Mouse (Mus musculus): Measurements from ENCODE around the gene Sesn2.
A peak's percentile ranks its signal among the peaks of the same experiment; 100 is the strongest.
"Not testable (repeated sequence)": the region's sequence is repeated elsewhere in the genome, so short reads cannot be mapped to it uniquely, and the experiment has no call there.

The Sesn2 gene

DNA sequence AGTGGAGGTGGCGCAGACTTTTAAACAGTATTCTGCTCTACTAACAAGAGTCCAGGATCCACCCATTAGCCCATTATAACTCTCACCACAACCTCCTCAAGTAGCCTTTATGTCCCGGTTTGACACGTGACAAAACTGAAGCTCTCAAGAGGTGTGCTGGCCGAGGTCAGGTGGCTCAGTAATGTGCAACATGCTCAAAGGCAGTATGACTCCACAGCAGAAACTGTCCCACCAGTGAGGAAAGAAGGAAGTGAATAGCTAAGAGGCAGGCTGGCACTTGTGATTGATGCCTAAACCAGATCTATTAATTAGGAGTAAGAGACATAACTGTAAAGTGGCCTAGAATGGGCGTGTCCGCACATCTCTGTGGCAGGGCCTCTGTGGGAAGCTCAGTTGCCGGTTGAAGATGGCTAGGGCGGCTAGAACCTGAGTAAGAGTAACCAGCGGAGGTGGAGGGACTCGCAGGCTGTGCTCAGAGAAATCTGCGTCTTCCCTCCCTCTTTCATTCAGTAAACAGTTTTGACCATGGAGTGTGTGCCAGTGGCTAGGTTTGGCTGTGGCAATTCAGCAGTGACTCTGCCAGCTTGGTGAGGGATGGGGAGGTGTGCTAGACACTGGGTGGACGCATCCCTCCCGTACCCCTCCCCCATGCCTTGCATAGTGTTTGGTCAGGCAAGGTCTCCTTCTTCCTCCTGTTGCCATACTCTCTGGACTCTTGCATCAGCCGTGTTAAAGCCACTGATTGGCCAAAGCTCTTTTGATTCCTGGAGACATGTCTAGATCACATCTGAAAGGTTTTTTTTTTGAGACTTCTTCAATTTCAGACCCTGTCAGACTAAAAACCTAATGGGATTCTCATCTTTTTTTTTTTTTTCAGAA lies 3.3 kb upstream of the Sesn2 start:
- no peak for DNase-seq

DNA sequence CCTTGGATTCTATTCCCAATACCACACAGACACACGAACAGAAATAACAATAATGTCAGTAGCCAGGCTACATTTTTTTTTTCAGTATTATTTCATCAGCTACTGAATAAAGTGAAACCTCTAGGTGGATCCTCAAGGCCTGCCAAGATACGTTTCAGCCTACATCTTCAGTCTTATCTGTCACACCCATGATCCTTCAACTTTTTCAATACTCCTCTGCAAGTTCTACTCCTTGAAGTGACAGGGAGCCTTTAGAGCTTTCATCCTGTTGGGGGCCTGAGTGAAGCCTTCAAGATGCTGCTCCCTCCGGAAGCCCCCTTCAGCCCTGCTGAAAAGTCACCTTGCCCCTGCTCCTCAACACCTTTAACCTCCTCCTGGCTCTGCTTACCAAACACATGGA lies 1.8 kb upstream of the Sesn2 start:
- no peak for DNase-seq

DNA sequence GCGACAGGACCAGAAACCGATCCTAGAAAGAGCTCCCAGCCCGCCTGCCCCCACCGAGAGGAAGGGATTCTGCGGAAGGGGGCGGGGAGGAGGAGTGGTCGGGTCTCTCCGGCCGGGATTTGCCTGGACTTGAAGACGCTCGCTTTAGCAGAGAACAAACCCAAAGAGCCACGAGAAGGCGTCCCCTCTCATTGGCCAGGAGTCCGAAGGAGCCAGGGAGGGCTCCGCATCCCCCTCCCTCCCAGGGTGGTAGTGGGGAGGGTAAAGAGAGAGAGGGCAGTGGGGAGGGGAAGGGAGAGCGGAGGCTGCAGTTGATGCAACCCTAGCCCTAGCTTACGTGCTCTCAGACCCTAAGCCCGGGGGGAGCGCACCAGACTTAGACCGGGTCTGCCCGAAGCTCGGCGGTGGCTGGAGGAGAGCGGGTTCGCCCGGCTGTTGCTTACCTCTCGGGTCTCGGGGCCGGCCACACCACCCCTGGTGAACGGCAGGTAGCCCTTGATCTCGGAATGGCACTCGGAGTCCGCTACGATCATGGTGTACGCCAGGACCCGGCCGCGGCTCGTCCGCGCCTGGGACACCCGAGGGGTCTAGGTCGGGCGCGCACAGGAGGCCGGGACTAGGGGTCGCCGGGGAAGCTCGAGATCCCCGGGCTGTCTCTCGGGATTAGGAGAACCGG lies 542 bp downstream of the Sesn2 start:
- peak; percentile 66 for DNase-seq

DNA sequence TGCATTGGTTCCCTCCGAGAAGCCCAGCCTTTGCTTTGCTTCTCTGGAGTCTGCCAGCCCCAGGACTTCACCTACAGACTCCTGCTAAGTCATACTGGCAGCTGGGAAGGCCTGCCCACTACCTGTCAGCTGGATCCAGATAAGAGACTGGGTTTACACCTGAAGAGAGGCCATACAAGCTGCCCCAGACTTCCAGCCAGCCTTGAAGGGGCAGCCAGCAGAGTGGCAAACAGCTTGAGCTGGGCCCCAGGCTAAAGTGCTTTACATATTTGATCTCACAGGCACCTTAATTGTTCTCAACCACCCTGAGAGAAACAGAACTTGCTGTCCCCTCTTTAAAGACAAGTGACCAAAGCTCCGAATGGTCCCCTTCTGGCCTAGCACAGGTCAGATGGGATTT lies 3.1 kb downstream of the Sesn2 start:
- DNase-seq = no peak

DNA sequence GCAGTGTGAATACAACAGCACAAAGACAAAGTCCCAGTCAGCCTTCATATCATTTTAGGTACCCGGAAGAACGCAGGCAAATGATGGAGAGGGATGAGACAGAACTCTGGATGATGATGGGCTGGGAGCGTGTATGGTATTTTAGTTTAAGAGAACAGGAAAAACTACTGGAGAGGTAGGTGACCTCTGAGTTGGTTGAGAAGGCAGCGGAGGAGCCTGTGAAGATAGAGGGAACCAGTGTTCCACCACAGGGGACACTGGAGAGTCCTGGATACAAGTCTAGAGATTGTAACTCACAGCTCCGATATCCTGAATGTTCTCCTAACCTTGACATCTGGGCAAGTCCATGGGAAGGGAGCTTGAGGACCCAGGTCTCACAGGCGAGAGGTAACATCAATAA lies 4.1 kb downstream of the Sesn2 start:
- DNase-seq = no peak

DNA sequence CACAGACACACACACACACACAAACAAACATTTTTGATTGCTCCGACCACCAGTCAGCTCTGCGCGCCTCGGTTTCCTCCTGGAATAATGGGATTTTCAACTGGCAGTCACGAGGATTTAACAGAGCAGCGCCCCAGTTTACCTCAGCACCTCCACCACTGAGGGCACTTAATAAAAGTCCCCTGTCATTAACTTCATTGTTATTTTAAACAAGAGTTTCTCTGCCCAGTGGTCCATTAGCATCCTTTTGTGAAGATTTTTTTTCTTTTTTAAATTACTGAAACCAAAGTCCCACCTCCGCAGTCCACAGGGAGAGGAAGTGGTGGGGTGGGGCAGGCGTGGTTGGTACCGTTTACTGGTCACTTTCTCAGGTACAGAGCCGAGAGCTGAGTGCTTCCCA lies 4.5 kb downstream of the Sesn2 start:
- no peak for DNase-seq

DNA sequence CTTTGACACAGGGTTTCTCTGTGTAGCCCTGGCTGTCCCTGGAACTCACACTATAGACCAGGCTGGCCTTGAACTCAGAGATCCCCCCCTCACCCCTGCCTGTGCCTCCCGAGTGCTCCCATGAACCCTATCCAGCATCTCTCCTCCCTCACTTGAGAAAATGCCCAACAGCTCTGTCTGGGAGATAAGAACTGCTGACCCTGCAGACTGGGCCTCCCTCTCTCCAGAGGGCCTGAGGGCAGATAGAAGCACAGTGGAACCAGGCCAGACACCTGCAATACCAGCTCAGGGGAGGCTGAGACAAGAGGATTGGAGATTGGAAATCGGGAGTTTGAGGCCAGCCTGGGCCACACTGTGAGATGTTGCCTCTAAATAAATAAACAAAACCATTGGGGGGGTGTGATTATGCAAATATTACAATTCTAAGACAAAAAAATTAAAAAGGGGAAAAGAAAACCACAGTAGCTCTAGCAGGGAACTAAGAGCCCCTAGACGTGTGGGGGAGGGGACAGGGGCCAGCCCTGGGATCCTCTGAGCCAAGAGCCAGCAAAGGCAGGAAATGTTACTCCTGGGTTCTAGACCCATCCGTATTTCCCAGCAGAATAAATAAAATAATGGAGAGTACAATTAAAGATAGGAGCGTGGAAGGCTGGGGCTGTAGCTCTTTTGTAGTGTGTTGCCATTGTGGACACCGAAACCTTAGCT lies 5.1 kb downstream of the Sesn2 start:
- DNase-seq = no peak

DNA sequence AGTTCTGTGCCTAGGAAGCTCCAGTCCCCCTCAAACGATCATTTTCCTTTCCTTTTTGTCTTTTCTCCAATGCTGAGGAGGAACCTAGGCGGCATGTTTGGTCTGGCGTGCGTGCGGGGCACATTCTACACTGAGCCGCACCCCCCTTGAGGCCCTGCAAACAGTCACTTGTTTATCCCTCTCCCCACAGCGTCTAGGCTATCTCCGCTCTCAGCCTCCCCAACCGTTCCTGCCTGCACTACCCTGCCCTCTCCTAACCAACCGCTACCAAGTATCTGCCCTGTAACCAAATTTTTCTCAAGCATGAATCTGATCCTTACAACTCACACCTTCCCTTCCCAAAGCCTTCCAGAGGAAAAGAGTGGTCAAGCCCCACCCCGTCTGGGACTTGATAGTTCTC lies 7.0 kb downstream of the Sesn2 start:
- no peak for DNase-seq

DNA sequence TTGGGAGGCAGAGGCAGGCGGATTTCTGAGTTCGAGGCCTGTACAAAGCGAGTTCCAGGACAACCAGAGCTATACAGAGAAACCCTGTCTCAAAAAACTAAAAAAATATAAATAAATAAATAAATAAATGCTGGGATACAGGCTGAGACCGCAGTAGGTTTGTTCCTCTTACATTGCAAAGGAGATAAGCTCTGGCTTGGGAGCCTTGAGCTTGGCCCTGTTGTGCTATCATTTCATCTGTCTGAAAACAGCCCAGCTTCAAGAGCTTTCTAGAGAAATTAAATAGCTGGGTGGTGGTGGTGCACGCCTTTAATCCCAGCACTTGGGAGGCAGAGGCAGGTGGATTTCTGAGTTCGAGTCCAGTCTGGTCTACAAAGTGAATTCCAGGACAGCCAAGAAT lies 8.7 kb downstream of the Sesn2 start:
- no peak for DNase-seq

DNA sequence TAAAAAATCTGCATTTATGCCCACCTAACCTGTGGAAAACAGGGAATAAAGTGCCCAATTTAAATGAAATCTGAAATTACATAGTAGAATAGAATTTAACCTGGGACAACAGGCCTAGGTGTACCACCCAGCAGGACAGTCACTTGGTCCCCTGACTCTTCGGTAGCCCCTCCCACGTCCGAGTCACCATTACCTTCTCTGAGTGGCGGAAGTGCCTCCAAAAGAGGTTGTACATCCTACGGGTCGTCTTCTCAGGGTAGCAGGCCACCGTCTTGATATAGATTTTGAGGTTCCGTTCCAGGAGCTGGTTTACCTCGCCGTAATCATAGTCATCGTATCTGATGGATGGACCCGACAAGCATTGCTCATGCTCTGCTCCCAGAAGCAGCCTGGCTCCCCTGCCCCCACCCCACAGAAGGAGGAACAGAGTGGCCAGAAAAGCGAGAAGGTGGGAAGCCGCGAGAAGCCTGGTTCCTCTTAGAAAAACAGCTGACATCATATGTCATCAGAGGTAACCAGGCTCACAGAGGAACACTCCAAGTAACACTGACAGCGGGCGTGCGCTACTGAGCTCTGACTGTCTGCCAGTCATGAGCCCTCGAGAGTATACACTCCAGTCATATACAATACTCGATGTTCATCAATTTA lies 15.9 kb downstream of the Sesn2 start:
- peak; percentile 30 for DNase-seq

DNA sequence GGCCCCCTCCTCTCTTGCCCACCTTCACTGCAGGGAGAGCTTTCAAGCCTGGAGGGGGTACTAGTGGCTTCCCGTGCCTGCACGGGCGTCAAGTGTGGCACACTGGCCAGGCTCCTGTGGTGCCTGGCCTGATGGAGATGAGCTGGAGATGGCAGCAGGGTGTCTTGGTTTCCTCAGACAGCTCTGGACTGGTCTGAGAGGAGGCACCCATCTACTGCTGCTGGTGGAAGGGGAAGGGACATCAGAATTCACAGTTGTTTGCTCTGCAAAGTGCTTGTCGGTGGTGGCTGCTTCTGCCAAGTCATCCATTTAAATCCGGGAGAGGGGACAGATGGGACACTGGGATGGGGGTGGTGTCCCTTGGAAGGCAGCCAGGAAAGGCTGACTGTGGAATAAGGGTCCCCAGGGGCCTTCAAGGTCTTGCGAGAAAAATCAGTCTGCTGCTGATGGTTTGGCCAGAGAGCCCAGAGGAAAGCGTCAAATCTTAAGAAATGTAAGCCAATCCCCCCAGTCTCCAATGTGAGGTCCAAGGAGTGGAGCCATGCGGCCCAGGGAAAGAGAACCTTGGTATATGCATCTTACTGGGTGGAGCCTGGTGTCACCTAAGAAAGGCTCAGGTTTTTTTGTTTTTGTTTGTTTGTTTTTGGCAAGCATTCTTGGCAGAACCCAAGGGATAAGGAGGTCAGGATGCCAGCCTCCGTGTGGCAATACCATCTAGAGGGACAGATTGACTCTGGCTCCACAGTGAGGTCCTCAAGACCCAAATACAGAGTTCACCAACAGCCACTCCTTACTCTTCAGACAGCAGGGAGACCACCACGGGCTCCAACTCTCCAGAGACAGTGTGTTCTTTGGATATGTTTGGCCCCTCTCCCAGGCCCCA lies 17.9 kb downstream of the Sesn2 start:
- no peak for DNase-seq

DNA sequence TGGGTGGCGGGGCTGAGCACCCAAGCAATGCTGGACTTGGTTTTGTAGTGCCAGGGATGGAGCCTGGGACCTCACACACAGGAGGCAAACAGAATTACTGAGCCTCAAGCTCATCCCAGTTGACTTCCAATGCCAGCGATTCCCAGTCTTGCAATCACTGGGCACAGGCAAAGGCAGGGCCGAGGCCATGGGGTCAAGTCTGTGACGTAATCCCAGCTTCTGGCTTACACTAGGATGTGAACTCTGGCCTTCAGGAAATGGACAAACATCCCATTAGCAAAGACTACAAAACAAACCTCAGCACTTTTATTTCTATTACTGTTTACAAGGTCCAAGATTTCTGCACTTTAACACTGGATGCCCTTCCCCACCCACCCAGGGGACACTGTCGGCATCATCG lies 18.6 kb downstream of the Sesn2 start:
- DNase-seq = no peak

DNA sequence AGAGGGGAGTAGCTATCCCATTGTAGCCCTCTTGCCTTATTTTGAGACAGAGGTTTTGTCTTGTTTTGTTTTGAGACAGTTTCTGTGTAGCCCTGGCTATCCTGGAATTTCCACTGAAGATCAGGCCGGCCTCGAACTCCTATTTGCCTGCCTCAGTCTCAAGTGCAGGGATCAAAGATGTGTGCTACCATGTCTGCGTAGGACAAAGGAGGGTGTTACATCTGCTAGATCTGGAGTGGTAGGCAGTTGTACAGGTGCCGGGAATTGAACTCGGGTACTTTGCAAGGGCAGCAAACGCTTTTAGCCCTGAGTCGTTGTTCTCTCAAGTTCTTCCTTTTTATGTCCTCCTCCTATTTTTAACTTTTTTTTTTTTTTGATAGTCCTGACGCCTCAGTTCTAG lies 19.2 kb downstream of the Sesn2 start:
- no peak for DNase-seq

DNA sequence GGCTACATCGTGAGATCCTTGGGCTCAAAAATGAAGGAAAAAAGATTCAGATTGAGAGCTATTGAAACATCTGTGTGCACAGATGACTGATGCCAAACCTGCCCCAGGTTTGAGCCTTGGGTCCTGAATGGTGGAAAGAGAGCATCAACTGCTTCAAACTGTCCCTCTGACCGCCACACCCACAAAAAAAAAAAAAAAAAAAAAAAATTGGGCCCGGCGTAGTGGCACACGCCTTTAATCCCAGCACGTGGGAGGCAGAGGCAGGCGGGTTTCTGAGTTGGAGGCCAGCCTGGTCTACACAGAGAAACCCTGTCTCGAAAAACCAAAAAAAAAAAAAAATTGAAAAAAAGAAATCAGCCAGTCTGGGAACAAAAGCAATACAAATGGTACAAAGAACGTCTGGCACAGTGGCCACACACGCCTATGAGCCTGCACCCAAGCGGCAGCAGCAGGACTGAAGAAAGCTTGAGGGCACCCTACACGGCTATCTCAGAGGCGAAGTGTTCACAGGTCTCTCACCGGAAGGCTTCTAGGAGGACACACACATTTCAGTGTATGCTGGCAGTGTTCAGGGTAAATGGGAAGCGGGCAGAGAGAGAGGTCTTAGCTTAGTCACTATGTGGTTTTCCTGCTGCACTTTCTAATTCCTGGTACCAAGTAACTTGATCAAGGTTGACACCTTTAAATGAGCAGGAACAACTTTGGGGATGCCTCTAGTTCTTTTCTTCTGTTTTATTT lies 19.9 kb downstream of the Sesn2 start:
- no peak for DNase-seq

DNA sequence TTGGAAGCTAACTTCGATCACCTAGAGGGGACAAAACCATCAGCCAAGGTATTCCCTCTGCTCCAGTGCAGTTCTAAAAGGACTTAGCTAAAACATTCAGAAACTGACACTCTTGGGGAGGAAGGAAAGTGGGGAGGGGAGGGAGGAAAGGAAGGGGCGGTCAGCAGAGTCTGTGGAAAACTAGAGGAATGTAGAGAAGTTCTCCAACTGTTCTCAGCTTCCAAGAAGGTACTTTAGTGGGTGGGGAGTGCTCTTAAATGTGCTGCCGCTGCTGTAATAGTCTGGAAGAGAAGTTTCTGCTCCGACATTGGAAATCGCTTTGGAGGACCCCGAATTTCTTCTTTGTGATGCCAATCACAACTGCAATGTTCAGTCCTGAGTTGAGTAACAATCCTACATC lies 21.3 kb downstream of the Sesn2 start:
- DNase-seq = no peak

DNA sequence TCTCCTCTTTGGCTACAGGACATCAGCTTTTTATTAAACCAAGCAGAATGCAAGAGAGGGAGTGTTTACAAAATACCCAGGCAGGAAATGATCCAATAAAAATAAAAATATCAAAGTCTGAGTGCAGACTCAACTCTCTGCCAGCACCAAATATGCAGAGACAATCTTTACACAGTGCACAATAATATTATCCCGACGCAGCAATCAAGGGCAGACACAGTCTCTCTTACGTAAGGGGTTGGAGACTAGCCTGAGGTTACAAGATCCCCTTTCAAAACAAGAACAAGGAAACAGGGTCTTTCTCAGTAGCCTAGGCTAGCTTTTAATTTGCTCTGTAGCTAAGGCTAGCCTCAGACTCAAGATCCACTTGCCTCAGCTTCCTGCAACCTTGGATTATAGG lies 21.8 kb downstream of the Sesn2 start:
- no peak for DNase-seq

DNA sequence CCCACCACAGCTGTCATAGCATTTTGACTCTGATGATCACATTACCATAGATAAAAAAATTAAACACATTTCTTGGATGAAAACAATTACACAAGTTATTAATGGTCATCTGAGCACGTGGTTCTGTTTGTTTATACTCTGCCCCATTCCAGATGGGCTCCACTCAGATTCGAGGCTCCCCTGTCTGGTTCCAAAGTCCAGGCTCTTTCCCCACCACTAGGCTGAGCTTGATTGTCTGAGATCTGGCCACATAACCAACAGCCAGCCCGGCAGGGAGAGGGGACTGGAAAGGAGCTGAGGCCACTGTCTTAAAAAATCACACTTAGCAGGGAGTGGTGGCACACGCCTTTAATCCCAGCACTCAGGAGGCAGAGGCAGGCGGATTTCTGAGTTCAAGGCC lies 25.5 kb downstream of the Sesn2 start:
- DNase-seq = no peak

DNA sequence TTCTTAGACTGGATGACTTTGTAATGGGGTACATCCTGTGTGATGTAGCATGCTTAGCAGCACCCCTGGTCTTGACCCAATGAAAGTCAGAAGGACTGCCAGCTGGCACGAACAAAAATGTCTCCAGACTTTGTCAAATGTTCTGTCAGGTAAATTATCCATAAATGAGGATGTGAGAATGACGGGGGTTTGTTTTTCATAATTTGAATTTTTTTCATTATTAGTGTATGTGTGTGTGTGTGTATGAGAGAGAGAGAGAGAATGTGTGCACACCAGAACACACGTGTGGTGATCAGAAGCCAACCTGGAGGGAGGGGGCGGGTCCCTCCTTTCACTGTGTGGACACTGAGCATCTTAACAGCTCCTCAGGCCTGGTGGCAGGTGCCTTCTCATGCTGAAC lies 26.1 kb downstream of the Sesn2 start:
- no peak for DNase-seq

DNA sequence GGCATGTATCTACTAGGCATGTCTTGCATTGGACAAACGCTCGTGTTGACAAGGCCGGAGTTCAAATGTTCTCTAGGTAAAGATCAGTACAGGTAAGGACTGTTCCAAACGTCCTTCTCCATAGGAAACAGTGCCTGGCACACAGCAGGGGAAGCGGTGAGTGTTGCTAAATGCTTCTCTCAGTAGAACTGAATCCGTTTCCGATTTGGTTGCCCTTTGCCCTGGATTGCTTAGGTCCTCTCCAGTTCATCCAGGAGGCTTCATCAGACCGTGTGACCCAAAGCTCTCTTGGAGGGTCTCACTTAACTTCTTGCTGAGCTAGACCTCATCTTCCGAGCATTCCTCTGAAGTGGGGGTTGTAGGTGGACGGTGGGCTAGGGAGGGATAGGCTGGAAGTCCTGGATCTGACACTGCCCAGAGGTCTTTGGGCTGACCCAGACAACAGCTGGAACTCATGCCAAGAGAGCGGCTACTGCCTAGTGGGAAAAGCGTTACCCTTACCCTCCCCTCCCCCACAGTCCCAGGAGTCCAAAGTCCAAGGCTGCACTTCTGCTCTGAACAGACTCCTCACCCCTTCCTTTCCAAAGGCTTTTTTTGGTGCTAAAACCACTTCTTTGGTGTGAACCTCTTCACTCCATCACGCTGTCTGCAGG lies 27.2 kb downstream of the Sesn2 start:
- DNase-seq = no peak

DNA sequence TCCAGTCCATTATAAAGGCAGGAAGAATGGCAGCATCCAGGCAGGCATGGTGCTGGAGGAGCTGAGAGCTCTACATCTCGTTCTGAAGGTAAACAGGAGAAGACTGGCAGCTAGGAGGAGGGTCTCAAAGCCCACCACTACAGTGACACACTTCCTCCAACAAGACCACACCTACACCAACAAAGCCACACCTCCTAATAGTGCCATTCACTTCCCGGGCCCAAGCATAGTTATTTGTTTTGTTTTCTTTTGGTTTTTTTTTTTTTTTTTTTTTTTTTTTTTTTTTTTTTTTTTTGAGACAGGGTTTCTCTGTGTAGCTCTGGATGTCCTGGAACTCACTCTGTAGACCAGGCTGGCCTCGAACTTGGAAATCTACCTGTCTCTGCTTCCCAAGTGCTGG lies 28.2 kb downstream of the Sesn2 start:
- not testable (repeated sequence) for DNase-seq

DNA sequence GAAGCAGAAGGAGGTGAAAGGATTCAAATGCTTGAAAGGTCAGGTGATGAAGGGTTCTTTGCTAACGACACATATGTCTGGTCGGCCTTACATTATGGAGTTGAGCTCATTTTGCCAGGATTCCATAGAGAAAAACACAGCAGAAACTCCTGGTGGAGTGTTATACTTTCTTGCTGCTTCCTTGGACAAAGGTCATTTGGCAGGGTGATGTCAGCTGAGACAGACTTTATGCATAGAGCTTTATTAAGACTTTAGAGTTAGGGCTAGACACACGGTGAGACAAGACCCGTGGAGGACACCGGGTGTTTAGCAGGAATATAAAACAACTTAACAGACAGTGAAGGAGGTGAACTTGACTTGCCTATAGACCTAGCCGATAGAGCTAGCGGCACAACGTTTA lies 32.5 kb downstream of the Sesn2 start:
- DNase-seq = no peak

Measured in right cerebral cortex, postnatal 14 days (tissue).